Mouse (Mus musculus) forebrain, embryonic 12.5 days (tissue): ENCODE measurements around the gene Egf. TPM values are rescaled to one million over a fixed set of nuclear protein-coding genes. Genes with fewer than 3 reads are reported as not detected.

Experiments
- ATAC-seq: fragments of 200-750 bp; cut with Nextera tagmentation; 2 replicates; pipeline ENCODE4 v1.8.0; 2017; ENCODE audit warnings: moderate TSS enrichment; ENCODE audit not compliant: low FRiP score
- H3K27ac ChIP-seq: fragments of 300-500 bp; sonication (generic); 2 replicates; pipeline ENCODE4 v1.5.1; 2016; ENCODE audit warnings: mild to moderate bottlenecking
- H3K27me3 ChIP-seq: fragments of 300-500 bp; sonication (generic); 2 replicates; pipeline ENCODE4 v1.6.1; 2016; ENCODE audit warnings: mild to moderate bottlenecking
- H3K36me3 ChIP-seq: fragments of 300-500 bp; sonication (generic); replicated peaks from 2 replicates; pipeline ENCODE4 v1.6.1; 2016; ENCODE audit warnings: mild to moderate bottlenecking
- H3K4me1 ChIP-seq: fragments of 300-500 bp; sonication (generic); 2 replicates; pipeline ENCODE4 v1.6.1; 2016
- H3K4me2 ChIP-seq: fragments of 300-500 bp; sonication (generic); 2 replicates; pipeline ENCODE4 v1.6.1; 2016; ENCODE audit warnings: mild to moderate bottlenecking, moderate library complexity
- H3K4me3 ChIP-seq: fragments of 300-500 bp; sonication (generic); replicated peaks from 2 replicates; pipeline ENCODE4 v1.5.1; 2016; ENCODE audit warnings: mild to moderate bottlenecking
- H3K9ac ChIP-seq: fragments of 300-500 bp; sonication (generic); 2 replicates; pipeline ENCODE4 v1.6.1; 2016; ENCODE audit warnings: mild to moderate bottlenecking
- H3K9me3 ChIP-seq: fragments of 300-500 bp; sonication (generic); 2 replicates; pipeline ENCODE4 v1.6.1; 2016
- WGBS: fragments of 180-500 bp; shearing (Covaris S2); methylation state at CpG from one replicate; pipeline ENCODE4 v1.1.7; 2016; 5-methylcytosine and 5-hydroxymethylcytosine counted together
- polyA plus RNA-seq: library from polyadenylated mRNA; unstranded; fragments of >200 nt; fragmentation: Nextera tagmentation; extraction: Ambion mirVana; gene quantifications from 2 replicates; pipeline ENCODE4 v1.2.1, GENCODE M21; 2016

Egf gene
- polyA plus RNA-seq, 1 experiment from 2014 or later, result 1.6 TPM

DNA sequence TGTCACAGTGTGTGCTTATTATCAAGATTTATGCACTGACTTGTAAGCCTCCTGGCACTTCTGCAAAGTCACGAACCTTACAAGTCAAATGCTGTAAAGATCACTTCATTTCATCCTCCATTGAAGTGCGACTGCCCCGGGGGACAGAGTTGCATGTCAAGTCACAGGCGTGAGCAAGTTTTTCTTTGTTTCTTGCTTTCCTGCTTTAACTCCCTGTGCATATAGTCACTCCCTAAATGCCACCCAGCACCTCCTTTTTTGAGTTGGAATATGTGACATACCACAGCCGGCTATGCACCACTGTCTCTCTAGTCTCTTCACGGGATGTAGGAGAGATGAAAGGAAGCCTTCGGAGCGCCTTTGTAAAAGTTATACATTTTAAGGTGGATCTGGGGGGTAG, 56.2 kb downstream of the Egf start:
- Histone ChIP-seq H3K9me3 (no peaks in the 10 kb centered on the region), H3K4me2 (no peak overlapping the region), H3K4me3 (no peak overlapping the region), H3K4me1 (no peaks in the 10 kb centered on the region), H3K27ac (no peak overlapping the region), H3K9ac (no peak overlapping the region), H3K36me3 (no peaks in the 10 kb centered on the region; the same call in 1 of the 2 replicates), H3K27me3 (no peaks in the 10 kb centered on the region)
- 90% methylated on average over 8 of the region's 8 CpGs for WGBS
- no peak for ATAC-seq

DNA sequence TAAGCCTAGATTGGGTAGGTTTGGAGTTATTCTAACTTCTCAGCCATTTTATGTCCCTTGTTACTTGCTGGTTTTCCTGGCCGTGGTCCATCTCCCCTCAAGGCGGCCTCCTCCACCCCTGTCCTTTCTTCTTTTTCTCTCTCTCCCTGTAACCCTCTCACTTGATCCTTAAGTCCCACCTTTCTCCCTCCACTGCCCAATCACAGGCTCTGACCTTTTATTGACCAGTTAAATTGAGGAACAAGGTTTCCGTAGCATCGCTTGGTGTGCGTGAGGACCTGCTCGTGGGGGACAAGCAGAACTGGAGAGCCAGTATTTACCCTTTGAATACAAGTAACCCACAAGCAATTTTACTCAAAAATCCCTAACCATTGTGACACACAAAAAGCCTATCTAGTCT, 56.8 kb downstream of the Egf start:
- Histone ChIP-seq H3K9me3 (no peaks in the 10 kb centered on the region), H3K4me1 (no peaks in the 10 kb centered on the region), H3K4me3 (no peak overlapping the region), H3K27me3 (no peaks in the 10 kb centered on the region), H3K9ac (no peak overlapping the region), H3K4me2 (no peak overlapping the region), H3K36me3 (no peaks in the 10 kb centered on the region; the same call in 1 of the 2 replicates), H3K27ac (no peak overlapping the region)
- no peak for ATAC-seq
- WGBS, result 90% methylated on average over 6 of the region's 6 CpGs

DNA sequence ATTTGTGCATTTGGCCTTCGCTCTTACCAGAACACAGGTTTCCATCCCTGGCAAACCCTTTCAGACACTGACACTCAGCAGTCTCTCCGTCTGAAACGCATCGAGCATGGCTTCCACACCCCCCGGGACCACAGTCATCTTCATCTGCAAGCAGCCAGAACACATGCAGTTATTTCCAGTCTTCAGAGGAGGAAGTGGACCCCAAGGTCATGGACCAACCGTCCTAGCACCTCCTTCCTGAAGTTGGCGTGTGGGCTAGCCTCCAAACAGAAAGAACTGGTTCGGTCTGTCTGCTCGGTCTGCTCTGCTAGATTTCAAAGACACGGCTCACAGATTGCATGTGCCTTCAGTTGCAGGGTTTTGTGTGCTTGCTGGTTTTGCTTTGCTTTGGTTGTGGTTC, 57.4 kb downstream of the Egf start:
- 92% methylated on average over 10 of the region's 10 CpGs for WGBS
- no peaks in the 10 kb centered on the region; the same call in 1 of the 2 replicates for H3K36me3 ChIP-seq
- no peaks in the 10 kb centered on the region for H3K4me1 ChIP-seq
- ATAC-seq, result no peak
- H3K27ac ChIP-seq, result no peak overlapping the region
- H3K9me3 ChIP-seq, result no peaks in the 10 kb centered on the region
- H3K4me2 ChIP-seq, result no peak overlapping the region
- no peak overlapping the region for H3K4me3 ChIP-seq
- no peak overlapping the region for H3K9ac ChIP-seq
- no peaks in the 10 kb centered on the region for H3K27me3 ChIP-seq

DNA sequence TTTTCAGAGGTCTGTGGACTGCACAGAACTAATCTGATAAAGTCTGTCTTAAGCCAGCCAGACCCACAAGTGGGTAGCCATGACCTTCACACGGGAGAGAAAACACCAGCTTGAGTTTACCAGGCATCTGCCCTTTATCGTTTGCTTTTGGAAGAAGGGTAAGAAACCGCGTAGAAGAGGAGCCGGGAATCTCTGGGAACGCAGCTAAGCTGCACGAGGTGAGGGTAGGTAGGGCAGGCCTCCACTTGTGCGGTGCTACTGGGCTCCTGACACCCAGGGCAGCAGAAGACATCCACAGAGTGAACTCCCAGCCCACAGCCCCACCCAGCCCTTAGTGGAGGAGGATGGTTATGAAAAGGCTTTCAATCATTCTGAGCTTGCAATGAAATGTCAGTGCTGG, 59.2 kb downstream of the Egf start:
- Histone ChIP-seq H3K4me3 (no peak overlapping the region), H3K4me1 (no peaks in the 10 kb centered on the region), H3K4me2 (no peak overlapping the region), H3K27me3 (no peaks in the 10 kb centered on the region), H3K9me3 (no peaks in the 10 kb centered on the region), H3K27ac (no peak overlapping the region), H3K36me3 (no peaks in the 10 kb centered on the region), H3K9ac (no peak overlapping the region)
- ATAC-seq, result no peak
- WGBS, result 93% methylated on average over 8 of the region's 8 CpGs

DNA sequence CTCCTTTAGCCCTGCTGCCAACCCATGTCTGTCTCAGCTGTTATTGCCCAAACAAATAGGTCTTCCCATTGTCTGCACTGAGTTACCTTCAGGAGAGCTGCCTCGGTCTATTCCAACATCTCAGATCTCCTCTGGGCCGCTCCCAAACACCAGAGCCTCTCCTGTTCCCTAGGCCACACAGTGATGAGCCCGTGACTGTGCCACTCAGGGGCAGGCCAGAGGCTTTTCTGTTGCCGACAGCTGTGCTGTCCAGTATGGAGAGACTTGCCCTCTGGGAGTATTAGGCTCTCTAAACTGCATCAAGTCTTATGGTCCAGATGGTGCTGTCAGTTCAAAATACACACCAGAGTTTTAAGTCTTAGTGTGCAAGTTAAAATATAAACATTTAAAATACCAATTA, 61.5 kb downstream of the Egf start:
- Histone ChIP-seq H3K4me3 (no peak overlapping the region), H3K27me3 (no peaks in the 10 kb centered on the region), H3K4me1 (no peaks in the 10 kb centered on the region), H3K36me3 (no peaks in the 10 kb centered on the region), H3K27ac (no peak overlapping the region), H3K9me3 (no peaks in the 10 kb centered on the region), H3K9ac (no peak overlapping the region), H3K4me2 (no peak overlapping the region)
- ATAC-seq, result no peak
- WGBS, result 87% methylated on average over 4 of the region's 4 CpGs

DNA sequence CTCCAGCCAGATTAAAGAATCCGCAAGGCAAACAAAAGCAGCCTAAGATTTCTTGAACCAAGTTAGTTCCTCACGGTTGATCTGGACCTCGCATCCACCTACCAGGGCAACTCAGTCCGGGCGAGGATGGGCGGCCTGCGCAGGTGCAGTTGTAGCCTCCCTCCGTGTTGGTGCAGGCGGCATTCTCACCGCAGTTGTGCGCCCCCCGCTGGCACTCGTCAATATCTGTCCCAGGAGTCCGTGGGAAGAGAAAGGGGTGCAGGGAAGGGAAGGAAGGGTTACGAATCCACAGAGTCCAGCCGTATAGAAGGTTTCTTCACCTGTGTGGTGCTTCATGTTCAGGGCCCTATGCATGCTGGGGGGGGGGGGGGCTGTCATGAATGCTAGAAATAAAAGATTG, 62.3 kb downstream of the Egf start:
- Histone ChIP-seq H3K36me3 (no peaks in the 10 kb centered on the region), H3K9me3 (no peaks in the 10 kb centered on the region), H3K4me1 (no peaks in the 10 kb centered on the region), H3K27me3 (no peaks in the 10 kb centered on the region), H3K4me2 (no peak overlapping the region), H3K27ac (no peak overlapping the region), H3K9ac (no peak overlapping the region), H3K4me3 (no peak overlapping the region)
- WGBS, result 59% methylated on average over 16 of the region's 16 CpGs
- ATAC-seq, result no peak

DNA sequence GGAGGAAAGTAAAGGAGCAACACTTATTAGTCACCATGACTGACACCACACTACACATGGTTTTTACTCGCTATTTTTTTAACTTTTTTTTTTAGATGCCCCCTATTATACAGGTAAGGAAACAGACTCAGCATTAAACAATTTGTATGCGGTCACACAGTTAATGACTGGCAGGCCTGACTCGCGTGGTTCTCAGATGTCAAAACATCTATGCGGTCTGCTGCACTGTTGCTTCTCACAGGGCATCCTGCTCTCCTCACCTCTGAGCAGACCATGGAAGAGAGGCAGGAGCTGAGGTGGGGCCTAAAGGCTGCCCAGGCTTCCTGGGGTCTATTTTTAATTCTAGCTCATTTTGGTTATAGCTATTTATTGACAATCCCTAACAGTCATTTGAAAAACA, 67.7 kb downstream of the Egf start:
- 69% methylated on average over 5 of the region's 5 CpGs for WGBS
- H3K27me3 ChIP-seq, result no peaks in the 10 kb centered on the region

DNA sequence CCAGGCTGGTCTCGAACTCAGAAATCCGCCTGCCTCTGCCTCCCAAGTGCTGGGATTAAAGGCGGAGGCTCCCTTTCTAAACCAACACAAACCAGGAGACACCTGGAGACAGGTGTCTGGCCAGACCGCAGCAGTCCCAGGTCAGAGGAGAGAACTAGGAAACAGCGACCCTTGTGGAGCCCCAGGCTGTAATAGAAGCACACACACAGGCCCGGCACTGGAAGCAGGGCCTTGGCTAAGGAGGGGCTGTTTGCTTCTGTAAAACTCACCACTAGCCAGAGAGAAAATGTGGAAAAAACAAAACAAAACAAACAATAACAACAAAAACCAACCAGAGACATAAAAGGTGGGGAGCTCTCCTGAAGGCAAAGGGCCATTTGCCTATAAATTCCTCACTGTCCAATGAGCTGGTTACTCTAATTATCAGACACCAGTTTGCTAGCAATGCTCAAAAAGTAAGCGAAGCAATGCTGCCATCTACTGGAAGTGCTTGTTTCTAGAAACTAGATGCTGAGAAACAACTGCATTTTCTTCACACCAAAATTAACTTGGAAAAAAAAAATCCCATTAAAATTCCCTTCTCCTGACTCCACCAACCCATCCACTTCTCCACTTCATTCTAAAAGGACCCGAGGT, 68.3 kb downstream of the Egf start:
- 56% methylated on average over 8 of the region's 8 CpGs for WGBS
- Histone ChIP-seq H3K4me3 (no peak overlapping the region), H3K4me1 (no peaks in the 10 kb centered on the region), H3K36me3 (no peaks in the 10 kb centered on the region), H3K9me3 (no peaks in the 10 kb centered on the region), H3K9ac (no peak overlapping the region), H3K27me3 (no peaks in the 10 kb centered on the region), H3K27ac (no peak overlapping the region), H3K4me2 (no peak overlapping the region)
- ATAC-seq, result peak; percentile 60; the same call in 1 of the 2 replicates

More for the DNA sequence above, 67.7 kb downstream of the Egf start:
- Histone ChIP-seq H3K9ac (no peak overlapping the region), H3K4me2 (no peak overlapping the region), H3K9me3 (no peaks in the 10 kb centered on the region), H3K36me3 (no peaks in the 10 kb centered on the region), H3K4me3 (no peak overlapping the region), H3K4me1 (no peaks in the 10 kb centered on the region), H3K27ac (no peak overlapping the region)
- no peak for ATAC-seq

DNA sequence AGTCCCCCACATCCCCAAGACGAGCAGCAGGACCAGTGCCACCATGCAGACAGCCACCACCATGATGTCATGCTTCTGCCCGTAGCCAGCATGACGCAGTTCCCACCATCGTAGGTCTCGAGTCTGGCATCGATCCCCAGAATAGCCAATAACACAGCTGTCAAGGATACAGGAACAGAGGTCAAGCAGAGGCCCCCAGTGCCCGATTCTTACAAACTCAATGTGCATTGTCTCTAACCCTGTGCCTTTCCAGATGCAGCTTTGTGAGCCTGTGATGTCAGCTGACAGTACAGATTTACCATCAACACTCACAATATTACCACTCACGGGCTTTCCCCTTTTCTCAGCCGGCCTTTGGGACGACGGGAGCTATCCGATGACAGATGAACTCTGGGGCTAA, 68.9 kb downstream of the Egf start:
- no peaks in the 10 kb centered on the region for H3K36me3 ChIP-seq
- no peak overlapping the region for H3K4me3 ChIP-seq
- WGBS, result 96% methylated on average over 12 of the region's 12 CpGs
- H3K27me3 ChIP-seq, result no peaks in the 10 kb centered on the region
- ATAC-seq, result no peak
- H3K4me2 ChIP-seq, result no peak overlapping the region
- H3K4me1 ChIP-seq, result no peaks in the 10 kb centered on the region
- no peaks in the 10 kb centered on the region for H3K9me3 ChIP-seq
- H3K9ac ChIP-seq, result no peak overlapping the region
- H3K27ac ChIP-seq, result no peak overlapping the region

DNA sequence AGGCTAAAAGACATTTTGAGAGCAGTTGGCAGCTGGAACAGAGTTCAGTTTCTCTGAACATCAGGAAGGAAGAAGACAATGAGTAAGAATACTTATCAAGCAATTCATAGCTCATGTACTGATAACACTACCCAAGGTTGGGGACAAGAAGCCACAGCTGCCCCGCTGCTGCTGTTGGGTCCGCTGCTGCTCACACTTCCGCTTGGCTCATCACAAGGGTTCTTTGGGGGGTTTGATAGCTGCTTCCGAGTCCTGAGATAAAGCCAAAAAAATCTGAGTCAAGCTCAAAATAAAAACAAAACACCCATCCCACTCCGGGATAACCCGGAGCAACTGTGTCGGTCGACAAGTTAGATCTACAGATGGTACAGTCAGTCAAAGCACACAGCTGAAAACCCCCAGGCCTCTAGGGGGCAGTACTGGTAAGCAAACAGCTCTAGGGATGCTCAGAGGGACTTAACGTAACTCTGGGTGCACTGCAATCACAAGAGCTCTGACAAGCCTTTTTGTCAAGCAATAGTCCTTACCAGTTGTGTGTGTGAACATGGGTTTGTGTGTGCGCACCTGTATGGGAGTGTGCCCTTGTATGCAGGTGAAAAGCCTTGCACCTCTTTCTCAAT, 71.9 kb downstream of the Egf start:
- Histone ChIP-seq H3K27me3 (no peaks in the 10 kb centered on the region), H3K4me3 (no peak overlapping the region), H3K9me3 (no peaks in the 10 kb centered on the region), H3K27ac (no peak overlapping the region), H3K4me2 (no peak overlapping the region), H3K36me3 (no peaks in the 10 kb centered on the region), H3K4me1 (no peaks in the 10 kb centered on the region), H3K9ac (no peak overlapping the region)
- 89% methylated on average over 10 of the region's 10 CpGs for WGBS
- no peak for ATAC-seq

DNA sequence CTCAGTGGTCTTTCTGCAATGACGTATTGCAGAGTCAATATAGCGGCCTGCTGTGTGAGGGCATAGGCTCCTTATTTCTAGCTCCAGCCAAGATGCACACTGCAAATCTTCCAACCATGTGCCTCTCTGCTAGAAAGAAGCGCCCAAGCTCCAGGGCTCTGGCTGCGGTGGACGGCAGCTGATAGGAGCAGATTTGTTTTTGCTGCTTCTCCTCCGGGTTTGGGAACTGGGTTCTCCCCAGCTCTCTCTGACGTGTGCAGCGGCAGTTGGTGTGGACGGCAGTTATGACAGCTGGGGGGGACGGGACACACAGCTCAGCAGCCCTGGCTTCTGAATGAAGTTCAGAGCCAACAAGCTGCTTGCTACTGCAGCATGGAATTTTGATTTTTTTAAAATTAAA, 72.7 kb downstream of the Egf start:
- Histone ChIP-seq H3K9ac (no peak overlapping the region), H3K27ac (no peak overlapping the region), H3K4me2 (no peak overlapping the region), H3K9me3 (no peaks in the 10 kb centered on the region), H3K36me3 (no peaks in the 10 kb centered on the region), H3K4me3 (no peak overlapping the region), H3K4me1 (no peaks in the 10 kb centered on the region), H3K27me3 (no peaks in the 10 kb centered on the region)
- 93% methylated on average over 10 of the region's 10 CpGs for WGBS
- no peak for ATAC-seq

DNA sequence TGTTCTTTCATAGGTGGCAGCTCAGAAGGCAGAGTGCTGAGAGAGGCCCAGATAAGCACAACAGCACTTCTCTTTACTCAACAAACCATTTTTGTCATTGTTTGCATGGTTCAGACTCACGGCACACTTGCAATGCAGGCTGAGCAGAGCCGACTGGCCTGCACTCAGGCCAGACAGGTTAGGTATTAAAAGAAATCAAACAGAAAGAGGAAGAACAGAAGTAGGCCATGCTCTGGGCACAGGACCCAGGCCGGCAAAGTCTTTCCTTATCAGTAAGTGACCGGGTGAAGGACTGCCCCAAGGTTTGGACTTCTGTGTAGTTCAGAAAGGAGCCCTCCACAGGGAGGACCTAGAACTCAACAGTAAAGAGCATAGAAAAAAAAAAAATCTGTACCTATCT, 73.3 kb downstream of the Egf start:
- Histone ChIP-seq H3K9ac (no peak overlapping the region), H3K4me1 (no peaks in the 10 kb centered on the region), H3K36me3 (no peaks in the 10 kb centered on the region), H3K4me2 (no peak overlapping the region), H3K27ac (no peak overlapping the region), H3K4me3 (no peak overlapping the region), H3K27me3 (no peaks in the 10 kb centered on the region), H3K9me3 (no peaks in the 10 kb centered on the region)
- no peak for ATAC-seq
- 94% methylated on average over 4 of the region's 4 CpGs for WGBS

DNA sequence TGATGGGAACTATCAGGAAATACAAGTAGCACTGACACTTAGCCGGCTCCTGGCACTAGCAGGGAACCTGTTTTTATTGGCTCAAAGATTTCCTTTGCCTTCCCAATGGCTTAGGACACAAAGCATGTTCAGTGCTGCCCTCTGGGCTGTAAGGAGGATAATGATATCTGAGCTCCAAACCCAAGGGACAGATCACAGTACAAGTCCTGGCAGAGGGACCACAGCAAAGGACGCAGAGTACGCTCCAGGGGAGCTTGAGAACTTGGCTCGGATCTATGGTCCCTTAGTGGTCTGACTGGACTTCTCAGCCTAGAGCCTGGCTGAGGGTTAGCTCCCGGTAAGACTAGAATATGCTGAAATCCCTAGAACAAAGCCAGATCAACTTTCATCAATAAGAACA, 74.9 kb downstream of the Egf start:
- H3K9me3 ChIP-seq, result no peaks in the 10 kb centered on the region
- H3K27ac ChIP-seq, result no peak overlapping the region
- H3K9ac ChIP-seq, result no peak overlapping the region
- H3K36me3 ChIP-seq, result no peaks in the 10 kb centered on the region
- no peaks in the 10 kb centered on the region for H3K4me1 ChIP-seq
- 72% methylated on average over 5 of the region's 5 CpGs for WGBS
- H3K4me3 ChIP-seq, result no peak overlapping the region
- H3K27me3 ChIP-seq, result no peaks in the 10 kb centered on the region
- no peak for ATAC-seq
- no peak overlapping the region for H3K4me2 ChIP-seq
